Mouse (Mus musculus) left cerebral cortex, postnatal 36 days (tissue): ENCODE data around the gene Xylt1. TPM values are rescaled to one million over a fixed set of nuclear protein-coding genes. Genes with fewer than 3 reads are reported as not detected.

Source experiments
- DNase-seq, 2 experiments: peaks; one replicate each; pipeline ENCODE4 v3.0.0; 2021 to 2022; ENCODE audit warnings: low spot score in 2 of 2, mixed read lengths in 1 of 2
- intact Hi-C: fragments of 180-260 bp; cut with DNase I; formaldehyde crosslinking; loops from one replicate; pipeline ENCODE4 v1.15.1; 2025
- total RNA-seq, 2 experiments: library from RNA; stranded (reverse); gene quantifications; 2 replicates each; pipeline ENCODE4 v1.2.3; 2021

Xylt1 gene
- total RNA-seq, 2 experiments from 2014 or later = 46.0 to 59.0 TPM

GRCm38 (mm10) chr7:117466006-117466780, 85.4 kb downstream of the Xylt1 start:
- DNase-seq = no peak
- intact Hi-C loops = loop anchor here (5.0 kb wide), 1 partner anchor 46 kb away; no protein-coding TSS in a partner anchor

DNA sequence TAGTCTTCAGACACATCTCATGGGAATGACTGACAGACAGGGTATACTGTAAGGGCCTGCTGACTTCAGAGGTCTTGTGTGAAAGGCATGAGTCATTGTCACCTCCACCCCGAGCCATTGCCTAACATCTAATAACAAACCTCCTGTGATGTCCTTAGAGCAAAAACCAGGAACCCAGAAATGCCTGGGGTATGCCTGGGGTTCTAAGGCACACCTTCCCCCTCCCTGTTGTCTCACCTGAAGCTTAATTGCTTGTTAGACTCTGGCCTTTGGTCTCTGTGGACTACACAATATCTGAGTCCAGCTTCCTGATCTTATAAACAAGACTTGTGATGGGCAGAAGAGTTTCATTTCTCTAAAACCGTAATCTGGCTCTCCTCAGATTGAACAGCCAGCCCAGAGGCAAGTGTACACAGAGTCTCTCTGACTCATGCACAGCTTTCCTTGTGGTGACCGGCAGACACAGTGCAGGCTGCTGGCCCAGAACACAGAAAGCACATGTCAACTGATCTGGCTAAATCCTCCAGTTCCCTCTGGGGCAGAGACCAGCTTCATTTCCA, 89.5 kb downstream of the Xylt1 start:
- no peak for DNase-seq
- intact Hi-C loops = loop anchor here (10.0 kb wide), 1 partner anchor 86 kb away; the partner anchor contains the start of gene Xylt1

GRCm38 (mm10) chr7:117472055-117472780, 91.4 kb downstream of the Xylt1 start:
- intact Hi-C loops = loop anchor here (10.0 kb wide), 1 partner anchor 87 kb away; the partner anchor contains the start of gene Xylt1
- no peak for DNase-seq

DNA sequence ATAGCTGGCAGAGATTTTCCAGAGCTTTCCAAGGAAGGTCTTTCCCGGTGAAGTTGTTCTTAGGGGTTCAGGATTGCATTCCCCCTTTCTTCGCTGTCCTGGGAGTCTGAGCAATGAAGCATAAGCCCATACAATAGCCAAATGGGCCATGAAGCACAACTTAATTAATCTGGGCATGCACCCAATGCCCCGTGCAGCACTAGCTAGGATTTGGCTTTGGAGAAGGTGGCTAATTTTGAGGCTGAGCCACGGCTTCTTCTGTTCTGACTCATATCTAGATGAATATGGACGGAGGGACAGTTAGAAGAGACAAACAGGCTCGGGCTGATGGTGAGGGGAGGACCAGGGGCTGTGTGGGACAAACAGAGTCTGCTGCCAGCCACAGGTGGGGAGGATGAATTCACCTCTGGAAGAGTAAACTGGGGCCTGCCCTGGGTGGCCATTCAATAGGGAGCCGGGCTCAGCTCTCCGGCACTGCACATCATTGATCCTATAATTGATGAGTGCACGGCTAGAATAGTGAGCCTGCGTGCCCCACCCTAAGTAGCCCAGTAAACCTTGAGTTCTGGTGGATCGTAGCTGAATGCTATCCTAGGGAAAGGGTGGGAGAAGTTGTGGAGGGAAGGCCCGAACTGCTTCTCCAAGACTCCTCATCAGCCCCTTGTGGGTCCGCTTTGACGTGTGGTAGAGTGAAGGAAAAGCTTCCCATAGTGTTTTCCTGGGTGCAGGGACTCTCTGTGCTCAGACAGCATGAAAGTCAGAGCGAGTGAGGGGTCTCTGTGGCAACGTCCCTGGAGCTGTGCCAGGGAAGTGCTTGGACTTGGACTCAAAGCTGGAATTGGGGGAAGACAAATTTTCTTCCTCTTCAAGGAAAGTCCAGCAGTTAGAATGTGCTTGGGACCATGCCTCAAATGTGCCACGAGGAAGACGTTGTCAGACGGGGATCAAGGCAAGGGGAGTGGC, 92.3 kb downstream of the Xylt1 start:
- intact Hi-C loops = loop anchor here (10.0 kb wide), 1 partner anchor 88 kb away; the partner anchor contains the start of gene Xylt1
- peak; percentile 15 to 21 for DNase-seq

DNA sequence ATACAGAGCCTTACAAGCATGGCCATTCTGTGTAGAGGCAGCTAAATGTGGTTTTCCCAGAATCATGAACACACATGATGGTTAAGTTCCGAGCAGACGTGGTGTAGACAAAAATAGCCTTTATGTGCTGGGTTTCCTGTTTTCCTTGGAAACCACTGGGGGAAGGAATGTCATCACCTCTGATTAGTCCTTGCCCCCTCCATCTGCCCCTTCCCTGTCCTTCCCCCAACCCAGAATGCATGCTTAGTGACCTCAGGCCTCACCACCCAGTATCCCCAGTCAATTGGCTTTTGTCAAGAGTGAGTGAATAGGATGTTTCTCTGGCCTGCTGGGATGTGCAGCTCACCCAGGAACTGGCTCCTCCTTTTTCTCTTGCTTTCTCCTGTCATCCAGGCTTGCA, 93.5 kb downstream of the Xylt1 start:
- no peak for DNase-seq
- intact Hi-C loops = loop anchor here (10.0 kb wide), 1 partner anchor 90 kb away; the partner anchor contains the start of gene Xylt1

- intact Hi-C loops = loop anchor here (10.0 kb wide), 1 partner anchor 90 kb away; the partner anchor contains the start of gene Xylt1
- DNase-seq = no peak
Observed at GRCm38 (mm10) chr7:117475106-117475505, 94.3 kb downstream of the Xylt1 start.

DNA sequence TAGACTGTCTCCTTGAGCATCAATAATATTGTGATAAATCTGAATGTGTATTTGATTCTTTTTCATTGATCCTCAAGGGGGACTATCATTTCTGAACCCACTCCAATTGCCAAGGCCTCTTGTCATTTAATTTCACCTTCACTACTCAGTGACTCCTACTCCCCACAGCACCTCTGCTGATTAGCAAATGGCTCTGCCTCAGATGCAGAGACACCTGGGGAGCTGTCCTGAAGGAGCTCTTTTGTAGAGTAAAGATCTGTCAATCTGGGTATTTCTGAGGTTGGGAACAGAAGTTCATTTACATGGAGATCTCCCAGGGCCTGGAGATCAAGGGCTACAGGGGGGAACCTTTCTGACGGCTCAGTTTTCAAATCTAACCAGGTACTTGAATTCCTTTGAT, 98.2 kb downstream of the Xylt1 start:
- intact Hi-C loops = loop anchor here (10.0 kb wide), 1 partner anchor 94 kb away; the partner anchor contains the start of gene Xylt1
- DNase-seq = no peak

DNA sequence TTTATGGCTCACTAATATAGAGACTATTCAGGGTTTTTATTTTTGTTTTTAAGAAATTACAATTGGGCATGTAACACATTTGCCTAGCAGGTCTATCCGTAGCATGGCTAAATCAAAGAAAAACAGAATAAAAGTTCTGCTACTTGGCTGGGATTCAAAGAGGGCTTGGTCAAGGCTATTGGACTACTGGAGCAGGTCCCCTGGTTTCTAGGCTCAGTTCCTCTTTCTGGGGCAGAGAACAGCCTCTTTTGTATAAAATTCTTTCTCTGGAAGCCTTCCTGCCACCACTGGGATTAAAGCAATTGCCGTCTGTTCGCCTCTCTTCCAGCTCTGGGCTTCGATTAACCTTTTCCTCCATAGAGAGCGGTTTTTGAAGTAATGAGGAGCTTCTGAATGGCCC, 100.1 kb downstream of the Xylt1 start:
- intact Hi-C loops = no loop called here
- DNase-seq = no peak

- DNase-seq = no peak
Observed at GRCm38 (mm10) chr7:117481404-117481803, 100.6 kb downstream of the Xylt1 start.

GRCm38 (mm10) chr7:117482701-117483100, 101.9 kb downstream of the Xylt1 start:
- DNase-seq = no peak
- intact Hi-C loops = no loop called here

More at GRCm38 (mm10) chr7:117481404-117481803, 100.6 kb downstream of the Xylt1 start:
- intact Hi-C loops = no loop called here

GRCm38 (mm10) chr7:117484589-117484988, 103.8 kb downstream of the Xylt1 start:
- intact Hi-C loops = no loop called here
- DNase-seq = no peak

- intact Hi-C loops = no loop called here
- DNase-seq = no peak
Observed at GRCm38 (mm10) chr7:117484989-117485536, 104.3 kb downstream of the Xylt1 start.

GRCm38 (mm10) chr7:117486425-117487172, 105.8 kb downstream of the Xylt1 start:
- intact Hi-C loops = no loop called here
- DNase-seq = no peak

DNA sequence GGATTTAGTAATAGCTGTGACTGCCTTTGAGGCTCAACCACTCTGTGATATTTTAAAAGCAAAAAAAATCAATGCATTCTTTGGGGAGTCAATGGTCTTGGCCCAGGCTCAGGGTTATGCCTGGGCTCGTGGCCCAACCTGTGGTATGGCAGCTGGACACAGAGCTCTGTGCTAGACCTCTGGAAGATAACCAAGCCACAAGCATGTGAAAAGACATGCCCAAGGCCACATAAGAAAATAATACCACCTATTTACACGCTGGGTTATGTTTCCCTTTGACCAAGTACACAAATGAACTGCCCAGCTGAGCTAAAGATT, 106.4 kb downstream of the Xylt1 start:
- intact Hi-C loops = no loop called here
- DNase-seq = no peak

DNA sequence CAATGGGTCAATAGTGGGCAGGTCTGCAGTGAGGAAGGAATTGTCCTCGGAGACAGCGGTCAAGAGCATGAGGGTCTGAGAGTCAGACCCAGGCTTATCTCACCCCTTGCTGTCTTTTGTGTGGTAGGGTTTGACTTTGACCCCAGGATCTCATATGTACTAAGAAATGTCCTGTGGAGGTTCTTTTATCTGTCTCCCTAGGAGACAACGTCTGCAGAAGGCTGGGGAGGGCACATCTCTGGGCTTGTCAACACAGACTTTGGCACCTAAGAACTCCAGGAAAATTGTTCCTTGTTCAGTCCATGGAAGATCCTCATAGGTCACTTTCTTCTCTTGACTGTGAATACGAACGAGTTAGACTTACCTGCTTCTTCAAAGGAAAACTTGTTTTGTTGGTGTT, 109.2 kb downstream of the Xylt1 start:
- no peak for DNase-seq
- intact Hi-C loops = no loop called here

DNA sequence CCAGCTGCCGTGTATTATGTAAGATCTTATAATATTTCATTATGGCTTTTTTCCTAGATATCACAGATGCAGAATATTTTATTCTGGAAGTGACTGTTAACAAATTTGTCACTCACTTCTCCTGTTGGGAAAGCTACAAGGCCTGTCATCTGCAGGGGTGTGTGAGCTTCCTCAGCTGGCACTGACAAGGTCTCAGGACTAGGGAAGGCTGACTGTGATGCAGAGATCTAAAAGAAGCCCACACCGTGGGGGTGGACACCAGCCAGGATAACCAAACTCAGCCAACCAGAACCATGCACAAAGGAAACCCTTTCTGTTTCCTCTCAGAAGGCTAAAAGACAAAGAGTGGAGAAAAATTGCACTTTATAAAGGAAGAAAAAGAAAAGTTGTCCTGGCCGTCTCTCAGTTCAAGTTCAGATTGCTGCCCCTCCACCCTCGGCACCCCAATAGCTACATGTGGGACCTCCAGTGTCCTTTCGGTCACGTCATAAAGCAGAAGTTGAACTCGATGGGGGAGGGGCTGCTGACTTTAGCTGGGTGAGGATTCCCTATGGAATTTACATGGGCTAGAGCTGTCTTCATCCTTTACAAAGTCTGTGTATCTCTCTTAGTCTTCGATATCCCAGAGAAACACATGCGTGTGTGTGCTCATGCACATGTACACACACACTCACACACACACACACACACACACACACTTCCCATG, 109.9 kb downstream of the Xylt1 start:
- DNase-seq = no peak
- intact Hi-C loops = no loop called here

DNA sequence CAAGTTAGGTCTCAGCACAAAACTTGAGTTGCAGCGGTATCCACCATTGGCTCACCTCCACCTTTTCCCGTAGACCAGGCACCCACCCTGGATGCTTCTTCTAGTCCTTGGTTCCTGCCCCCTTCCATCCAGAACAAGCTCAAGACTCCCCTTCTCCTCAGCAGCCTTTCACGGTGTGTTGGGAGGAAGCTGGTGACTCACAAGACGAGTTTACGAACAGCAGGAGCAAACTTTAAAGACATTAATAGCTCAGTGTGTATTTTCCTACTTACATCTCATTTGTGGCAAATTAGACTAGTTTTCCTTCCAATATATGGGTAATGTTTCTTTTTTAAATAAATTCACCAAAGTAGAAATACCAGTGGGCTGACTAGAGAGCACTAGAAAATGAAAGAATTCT, 110.7 kb downstream of the Xylt1 start:
- intact Hi-C loops = no loop called here

DNA sequence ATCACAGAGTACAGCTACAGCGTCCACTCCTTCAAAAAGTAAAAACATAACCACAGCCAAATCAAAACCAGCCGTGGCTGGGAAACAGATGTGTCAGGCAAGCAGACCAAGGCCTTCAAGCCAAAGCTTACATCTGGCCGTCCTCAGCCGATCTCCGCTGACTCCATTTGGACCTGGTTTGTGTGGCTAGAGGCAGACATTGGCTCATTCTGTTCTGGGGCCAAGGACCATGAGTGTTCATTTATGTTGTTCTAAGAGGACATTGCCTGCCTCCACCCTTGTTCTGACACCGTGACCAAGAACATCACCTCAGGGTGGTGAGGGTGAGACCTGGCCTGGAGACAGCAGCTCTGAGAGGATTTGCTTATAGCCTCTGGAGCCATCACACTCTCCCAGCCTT, 113.4 kb downstream of the Xylt1 start:
- DNase-seq = no peak
- intact Hi-C loops = no loop called here

More for the DNA sequence above, 110.7 kb downstream of the Xylt1 start:
- no peak for DNase-seq
